Mouse (Mus musculus): Measurements from ENCODE around the gene Tmem69. TPM values are rescaled to one million over a fixed set of nuclear protein-coding genes. Genes with fewer than 3 reads are reported as not detected.

The Tmem69 gene
- polyA plus RNA-seq, 1 experiment, result 4.2 TPM

DNA sequence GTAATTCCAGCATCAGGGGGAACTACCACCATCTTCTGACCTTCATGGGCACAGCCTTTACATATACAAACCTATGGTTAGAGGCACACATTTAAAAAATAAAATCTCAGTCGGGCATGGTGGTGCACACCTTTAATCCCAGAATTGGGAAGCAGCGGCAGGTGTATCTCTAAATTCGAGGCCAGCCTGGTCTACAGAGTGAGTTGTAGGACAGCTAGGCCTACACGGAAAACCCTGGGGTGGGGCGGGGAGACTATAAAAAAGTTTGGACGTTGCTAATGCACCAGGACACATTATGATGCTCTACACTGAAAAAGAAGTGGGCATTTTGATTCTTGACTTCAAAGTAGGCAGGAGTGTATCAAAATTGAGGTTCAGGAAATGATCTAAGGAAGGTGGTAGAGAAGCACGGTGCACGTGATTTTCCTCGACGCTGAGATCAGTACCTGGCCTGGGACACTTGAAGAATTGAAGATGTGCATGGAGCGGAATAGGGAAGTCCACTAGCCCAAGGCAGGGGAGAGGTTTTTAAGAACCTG, 48.8 kb downstream of the Tmem69 start:
- TF ChIP-seq GATA1 (IDR thresholded peaks at IDR 0.05; ENCODE audit: low read length), result no peak

Other genes with a start within 250 kb of the Tmem69 start
- gene Mast2, start 91.8 kb downstream of the Tmem69 start, polyA plus RNA-seq (2012), result 45.7 and 72.6 TPM in 2 replicates
- 1.3 and 2.1 TPM in 2 replicates for gene Ipp, start 48.4 kb downstream of the Tmem69 start, polyA plus RNA-seq (2012)
- gene Gpbp1l1, start 1.7 kb upstream of the Tmem69 start, polyA plus RNA-seq (2012), result 9.6 and 13.4 TPM in 2 replicates
- 0.43 and 0.97 TPM in 2 replicates for gene Ccdc17, start 40.7 kb upstream of the Tmem69 start, polyA plus RNA-seq (2012)
- gene Nasp, start 72.0 kb upstream of the Tmem69 start, polyA plus RNA-seq (2012), result 5.1 and 27.5 TPM in 2 replicates
- gene Akr1a1, start 95.7 kb upstream of the Tmem69 start, polyA plus RNA-seq (2012), result 151 and 175 TPM in 2 replicates
- gene Prdx1, start 129.6 kb upstream of the Tmem69 start, polyA plus RNA-seq (2012), result 7.0 and 8.1 TPM in 2 replicates
- gene Mmachc, start 152.5 kb upstream of the Tmem69 start, polyA plus RNA-seq (2012), result 1.1 and 1.5 TPM in 2 replicates
- gene Ccdc163, start 152.6 kb upstream of the Tmem69 start, polyA plus RNA-seq (2012), result 2.8 and 2.9 TPM in 2 replicates
- gene Tesk2, start 165.0 kb upstream of the Tmem69 start, polyA plus RNA-seq (2012), result 1.2 and 1.3 TPM in 2 replicates